Mouse (Mus musculus) CH12.LX (cell line): Measurements from ENCODE around the gene Dlx4. TPM values are rescaled to one million over a fixed set of nuclear protein-coding genes. Genes with fewer than 3 reads are reported as not detected.
A peak's percentile ranks its signal among the peaks of the same experiment; 100 is the strongest.

Experiments
- DNase-seq: peaks from one replicate; pipeline ENCODE4 v3.0.0-alpha.2; 2013; ENCODE audit errors: extremely low read depth
- H3K27ac ChIP-seq: 2 replicates; pipeline ENCODE4 v1.5.1; 2012; ENCODE audit warnings: low read depth, mild to moderate bottlenecking, control low read depth, moderate library complexity; ENCODE audit not compliant: insufficient read depth
- H3K27me3 ChIP-seq: replicated peaks from 2 replicates; pipeline ENCODE3; 2012; ENCODE audit warnings: inconsistent platforms
- H3K36me3 ChIP-seq, 2 experiments: replicated peaks in 1 of 2; 2 replicates each; pipeline versions ENCODE3 to v1.6.1; 2012; ENCODE audit warnings: inconsistent platforms in 1 of 2, low read length in 1 of 2, mild to moderate bottlenecking in 1 of 2, mixed read lengths in 1 of 2, moderate library complexity in 1 of 2; ENCODE audit not compliant: control insufficient read depth in 1 of 2, insufficient read depth in 1 of 2
- H3K4me1 ChIP-seq, 2 experiments: 2 replicates each; pipeline ENCODE4 v1.6.1; 2012; ENCODE audit warnings: inconsistent platforms in 1 of 2, moderate library complexity in 1 of 2; ENCODE audit not compliant: insufficient read depth in 2 of 2, control insufficient read depth in 1 of 2
- H3K4me2 ChIP-seq: 2 replicates; pipeline ENCODE4 v1.6.1; 2012; ENCODE audit warnings: low read depth, mild to moderate bottlenecking, control low read depth; ENCODE audit not compliant: poor library complexity, insufficient read depth, severe bottlenecking
- H3K4me3 ChIP-seq, 3 experiments: fragments of 150-350 bp in 1 of 3; sonication (generic) in 1 of 3; replicated peaks in 1 of 3; 2 replicates each; pipeline versions ENCODE3 to v1.5.1; 2011 to 2012; ENCODE audit warnings: low read depth in 2 of 3, low read length in 2 of 3, mild to moderate bottlenecking in 2 of 3, moderate library complexity in 2 of 3, control low read depth in 1 of 3, improper control_type of control experiment in 1 of 3, inconsistent platforms in 1 of 3, mixed read lengths in 1 of 3; ENCODE audit not compliant: poor library complexity in 1 of 3
- H3K79me2 ChIP-seq: replicated peaks from 2 replicates; pipeline ENCODE4 v1.6.1; 2012; ENCODE audit warnings: mild to moderate bottlenecking, moderate library complexity; ENCODE audit not compliant: control insufficient read depth, poor library complexity, insufficient read depth, severe bottlenecking; ENCODE audit errors: extremely low read depth
- H3K9ac ChIP-seq: 2 replicates; pipeline ENCODE4 v1.6.1; 2012; ENCODE audit warnings: low read depth, mild to moderate bottlenecking, control low read depth, moderate library complexity; ENCODE audit not compliant: insufficient read depth
- H3K9me3 ChIP-seq: replicated peaks from 2 replicates; pipeline ENCODE3; 2012; ENCODE audit warnings: low read length, inconsistent platforms, mixed read lengths
- BHLHE40 ChIP-seq: IDR thresholded peaks from 2 replicates; pipeline ENCODE4 v1.6.1; 2011; ENCODE audit warnings: mild to moderate bottlenecking, low read depth, low read length, improper control_type of control experiment
- CHD1 ChIP-seq: IDR thresholded peaks from 2 replicates; pipeline ENCODE4 v1.6.1; 2012; ENCODE audit warnings: low read depth, low read length, improper control_type of control experiment, inconsistent platforms
- CHD2 ChIP-seq: IDR thresholded peaks from 2 replicates; pipeline ENCODE4 v1.6.1; 2011; ENCODE audit warnings: low read length, improper control_type of control experiment
- E2F4 ChIP-seq: IDR thresholded peaks from 2 replicates; pipeline ENCODE4 v1.6.1; 2011; ENCODE audit warnings: low read depth, low read length, improper control_type of control experiment; ENCODE audit not compliant: insufficient replicate concordance
- ELF1 ChIP-seq: IDR thresholded peaks from 2 replicates; pipeline ENCODE4 v1.6.1; 2014; ENCODE audit warnings: low read depth, mild to moderate bottlenecking, inconsistent platforms, low read length, improper control_type of control experiment
- EP300 ChIP-seq: IDR thresholded peaks from 2 replicates; pipeline ENCODE4 v1.6.1; 2011; ENCODE audit warnings: low read length, improper control_type of control experiment
- ETS1 ChIP-seq: conservative IDR thresholded peaks from 2 replicates; pipeline ENCODE4 v1.6.1; 2012; ENCODE audit warnings: low read depth, mild to moderate bottlenecking, inconsistent platforms, low read length, improper control_type of control experiment, moderate library complexity
- GABPA ChIP-seq: IDR thresholded peaks from 2 replicates; pipeline ENCODE4 v1.6.1; 2012; ENCODE audit warnings: low read depth, low read length, improper control_type of control experiment, inconsistent platforms; ENCODE audit not compliant: insufficient replicate concordance
- HCFC1 ChIP-seq: IDR thresholded peaks from 2 replicates; pipeline ENCODE4 v1.6.1; 2012; ENCODE audit warnings: low read depth, mild to moderate bottlenecking, inconsistent platforms, low read length, improper control_type of control experiment
- IRF4 ChIP-seq: IDR thresholded peaks from 2 replicates; pipeline ENCODE4 v1.6.1; 2014; ENCODE audit warnings: low read depth, mild to moderate bottlenecking, inconsistent platforms, low read length, improper control_type of control experiment
- JUN ChIP-seq: IDR thresholded peaks from 2 replicates; pipeline ENCODE4 v1.6.1; 2011; ENCODE audit warnings: low read depth, mild to moderate bottlenecking, low read length, improper control_type of control experiment, moderate library complexity; ENCODE audit not compliant: insufficient read depth
- JUND ChIP-seq: conservative IDR thresholded peaks from 2 replicates; pipeline ENCODE4 v1.6.1; 2011; ENCODE audit warnings: low read depth, low read length, improper control_type of control experiment
- MAFK ChIP-seq: IDR thresholded peaks from 2 replicates; pipeline ENCODE4 v1.6.1; 2011; ENCODE audit warnings: low read length, improper control_type of control experiment; ENCODE audit not compliant: insufficient replicate concordance
- MAX ChIP-seq: IDR thresholded peaks from 2 replicates; pipeline ENCODE4 v1.6.1; 2011; ENCODE audit warnings: low read length, improper control_type of control experiment
- MAZ ChIP-seq: IDR thresholded peaks from 2 replicates; pipeline ENCODE4 v1.6.1; 2012; ENCODE audit warnings: low read depth, mild to moderate bottlenecking, inconsistent platforms, low read length, improper control_type of control experiment, moderate library complexity
- MEF2A ChIP-seq: IDR thresholded peaks from 2 replicates; pipeline ENCODE4 v1.6.1; 2014; ENCODE audit warnings: low read depth, mild to moderate bottlenecking, inconsistent platforms, low read length, improper control_type of control experiment, borderline replicate concordance
- MYC ChIP-seq: IDR thresholded peaks from 2 replicates; pipeline ENCODE4 v1.6.1; 2011; ENCODE audit warnings: low read depth, mild to moderate bottlenecking, improper control_type of control experiment, low read length
- NELFE ChIP-seq: IDR thresholded peaks from 2 replicates; pipeline ENCODE4 v1.6.1; 2011; ENCODE audit warnings: low read depth, low read length, improper control_type of control experiment
- POLR2A ChIP-seq: IDR thresholded peaks from 2 replicates; pipeline ENCODE4 v1.6.1; 2011; ENCODE audit warnings: low read depth, mild to moderate bottlenecking, improper control_type of control experiment, low read length
- POLR2AphosphoS2 ChIP-seq: IDR thresholded peaks from 2 replicates; pipeline ENCODE4 v1.6.1; 2011; ENCODE audit warnings: low read depth, low read length, improper control_type of control experiment
- RCOR1 ChIP-seq: conservative IDR thresholded peaks from 2 replicates; pipeline ENCODE4 v1.6.1; 2012; ENCODE audit warnings: low read depth, mild to moderate bottlenecking, inconsistent platforms, low read length, improper control_type of control experiment
- SIN3A ChIP-seq: IDR thresholded peaks from 2 replicates; pipeline ENCODE4 v1.6.1; 2012; ENCODE audit warnings: low read length, improper control_type of control experiment, inconsistent platforms
- SMC3 ChIP-seq: IDR thresholded peaks from 2 replicates; pipeline ENCODE4 v1.6.1; 2011; ENCODE audit warnings: low read depth, low read length, improper control_type of control experiment
- TBP ChIP-seq: conservative IDR thresholded peaks from 2 replicates; pipeline ENCODE4 v1.6.1; 2011; ENCODE audit warnings: low read depth, low read length, improper control_type of control experiment
- TCF12 ChIP-seq: IDR thresholded peaks from 2 replicates; pipeline ENCODE4 v1.6.1; 2014; ENCODE audit warnings: low read depth, mild to moderate bottlenecking, inconsistent platforms, low read length, improper control_type of control experiment
- UBTF ChIP-seq: IDR thresholded peaks from 2 replicates; pipeline ENCODE4 v1.6.1; 2012; ENCODE audit warnings: low read depth, mild to moderate bottlenecking, inconsistent platforms, low read length, improper control_type of control experiment, moderate library complexity
- USF1 ChIP-seq: IDR thresholded peaks from 2 replicates; pipeline ENCODE4 v1.6.1; 2014; ENCODE audit warnings: low read depth, mild to moderate bottlenecking, inconsistent platforms, low read length, improper control_type of control experiment
- USF2 ChIP-seq: conservative IDR thresholded peaks from 2 replicates; pipeline ENCODE4 v1.6.1; 2011; ENCODE audit warnings: low read depth, low read length, improper control_type of control experiment
- ZNF384 ChIP-seq: IDR thresholded peaks from 2 replicates; pipeline ENCODE4 v1.6.1; 2012; ENCODE audit warnings: low read depth, low read length, improper control_type of control experiment, inconsistent platforms
- dilution Hi-C: fragments of 300-500 bp; cut with MboI; formaldehyde crosslinking; loops from 2 replicates; pipeline ENCODE4 v1.14.3; 2020; ENCODE audit warnings: low sequenced_read_pairs; ENCODE audit not compliant: extremely low pct_unique_long_range_greater_than_20kb, extremely low pct_ligation_motif_present
- in situ Hi-C: fragments of 300-500 bp; cut with MboI; formaldehyde crosslinking; loops from 3 replicates; pipeline ENCODE4 v1.14.3; 2019; ENCODE audit warnings: low sequenced_read_pairs, low pct_ligation_motif_present, low pct_unique_long_range_greater_than_20kb, mixed read lengths
- polyA plus RNA-seq: library from polyadenylated mRNA; unstranded; fragments of >175 nt; gene quantifications from 2 replicates; pipeline ENCODE4 v1.2.1, GENCODE M21; 2012; ENCODE audit warnings: low read depth; ENCODE audit not compliant: insufficient read length
- total RNA-seq, 2 experiments: library from RNA; depleted of rRNA; stranded (reverse); fragments of 300-350 nt in 1 of 2; fragments of >200 nt in 1 of 2; gene quantifications; 2 replicates each; pipeline ENCODE4 v1.2.3; 2012 to 2014

Gene Dlx4
- total and polyA plus RNA-seq, 3 experiments: 0.25 TPM; not detected in 2

GRCm38 (mm10) chr11:95102161-95102904 is 43.7 kb downstream of the Dlx4 start:
- no peaks in the 10 kb centered on the region for H3K36me3 ChIP-seq
- no peaks in the 10 kb centered on the region for H3K79me2 ChIP-seq
- dilution Hi-C loops: no loop called here
- in situ Hi-C loops: no loop called here
- H3K27me3 ChIP-seq: no peaks in the 10 kb centered on the region
- H3K9me3 ChIP-seq: peaks cover 6% of the 10 kb centered on the region
- DNase-seq: no peak
- peak overlapping the region; percentile 30; the same call in 1 of the 2 replicates for H3K27ac ChIP-seq
- H3K4me3 ChIP-seq: no peak overlapping the region
- H3K9ac ChIP-seq: no peak overlapping the region
- TF ChIP-seq MAZ (peak; percentile 99), MAX (peak; percentile 81), GABPA (no peak), HCFC1 (peak; percentile 37; the same call in 1 of the 2 replicates), E2F4 (no peak), CHD1 (no peak), CHD2 (peak; percentile 90), BHLHE40 (peak; percentile 87), TBP (0 out of 2 replicates have a peak, but pooled peaks have one; percentile 39), NELFE (no peak), USF1 (no peak), POLR2A (peak; percentile 52), JUND (peak; percentile 88), MAFK (no peak), POLR2AphosphoS2 (no peak), MEF2A (peak; percentile 89), SIN3A (0 out of 2 replicates have a peak, but pooled peaks have one; percentile 38), MYC (peak; percentile 86), USF2 (no peak), TCF12 (peak; percentile 93), ZNF384 (peak; percentile 98), SMC3 (0 out of 2 replicates have a peak, but pooled peaks have one; percentile 4), EP300 (peak; percentile 94), UBTF (0 out of 2 replicates have a peak, but pooled peaks have one; percentile 38), ELF1 (peak; percentile 71), JUN (peak; percentile 80), RCOR1 (peak; percentile 80; the same call in 1 of the 2 replicates), ETS1 (peak; percentile 76), IRF4 (peak; percentile 99)
- TF ChIP-seq, all 38 proteins: peak for 21
- no peak overlapping the region for H3K4me2 ChIP-seq
- H3K4me1 ChIP-seq: peaks cover 52 to 92% of the 10 kb centered on the region in 2 experiments
